Mouse (Mus musculus): ENCODE measurements around the gene Lsp1.
A peak's percentile ranks its signal among the peaks of the same experiment; 100 is the strongest.

DNA sequence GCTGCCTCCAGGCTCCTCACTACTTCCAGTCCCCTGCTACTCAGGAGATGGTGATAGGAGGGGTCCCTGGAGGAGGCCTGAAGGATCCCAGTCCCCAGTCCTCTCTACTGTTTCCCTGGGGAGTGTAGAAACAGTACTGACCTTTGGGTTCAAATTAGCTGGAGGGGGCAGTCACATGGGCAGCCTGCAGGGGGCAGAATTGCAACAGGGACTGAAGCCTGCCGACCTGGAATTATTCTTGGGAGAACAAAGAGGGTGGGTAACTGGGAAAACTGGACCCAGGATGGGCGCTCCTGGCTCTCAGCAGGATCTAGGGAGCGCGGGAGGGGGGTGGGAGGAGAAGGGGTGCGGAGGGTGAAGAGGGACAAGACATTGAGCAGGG is 20.6 kb downstream of the Lsp1 start:
- peak; percentile 51 for TF ChIP-seq CTCF (IDR thresholded peaks at IDR 0.05; ENCODE audit: low read depth, low read length)
- no peak for TF ChIP-seq GATA1 (IDR thresholded peaks at IDR 0.05; ENCODE audit: borderline replicate concordance, low read length)

All from G1E (cell line).